Mouse (Mus musculus) thymus, adult 2 months (tissue): ENCODE data around the gene Rspry1. TPM values are rescaled to one million over a fixed set of nuclear protein-coding genes. Genes with fewer than 3 reads are reported as not detected.

Experiments used
- DNase-seq: peaks from one replicate; pipeline ENCODE4 v3.0.0; 2021
- H3K27ac ChIP-seq: fragments of 200-500 bp; 2 replicates; pipeline ENCODE4 v1.5.1; 2012; ENCODE audit warnings: low read length, control low read depth; ENCODE audit not compliant: control insufficient read depth, insufficient read depth
- H3K27me3 ChIP-seq: fragments of 200-500 bp; 2 replicates; pipeline ENCODE4 v1.6.1; 2012; ENCODE audit warnings: mild to moderate bottlenecking, low read length, moderate library complexity, mixed read lengths; ENCODE audit not compliant: control insufficient read depth, insufficient read depth
- H3K36me3 ChIP-seq: fragments of 200-500 bp; 2 replicates; pipeline ENCODE4 v1.6.1; 2012; ENCODE audit warnings: mild to moderate bottlenecking, low read length, moderate library complexity; ENCODE audit not compliant: control insufficient read depth, insufficient read depth
- H3K4me1 ChIP-seq: fragments of 200-500 bp; replicated peaks from 2 replicates; pipeline ENCODE4 v1.6.1; 2012; ENCODE audit warnings: low read length; ENCODE audit not compliant: control insufficient read depth, insufficient read depth
- H3K4me3 ChIP-seq: fragments of 200-500 bp; 2 replicates; pipeline ENCODE4 v1.5.1; 2012; ENCODE audit warnings: mild to moderate bottlenecking, low read length, control low read depth, moderate library complexity; ENCODE audit not compliant: control insufficient read depth, insufficient read depth
- CTCF ChIP-seq: fragments of 200-500 bp; IDR thresholded peaks from 2 replicates; pipeline ENCODE4 v1.5.1; 2012; ENCODE audit warnings: mild to moderate bottlenecking, control low read depth, low read length, moderate library complexity, borderline replicate concordance; ENCODE audit not compliant: control insufficient read depth, poor library complexity, insufficient read depth; ENCODE audit errors: extremely low read depth
- POLR2A ChIP-seq: fragments of 200-500 bp; IDR thresholded peaks from 2 replicates; pipeline ENCODE4 v1.6.1; 2012; ENCODE audit warnings: mild to moderate bottlenecking, low read length, control low read depth, moderate library complexity; ENCODE audit not compliant: control insufficient read depth, poor library complexity, insufficient read depth; ENCODE audit errors: extremely low read depth
- WGBS: fragments of 180-500 bp; shearing (Covaris S2); methylation state at CpG from one replicate; pipeline ENCODE4 v1.1.7; 2018; 5-methylcytosine and 5-hydroxymethylcytosine counted together
- polyA plus RNA-seq: library from polyadenylated mRNA; depleted of rRNA; stranded (reverse); fragments of >200 nt; gene quantifications from 2 replicates; pipeline ENCODE4 v1.2.3, GENCODE M21; 2012

The Rspry1 gene
- polyA plus RNA-seq, 1 experiment: 14.9 TPM

DNA sequence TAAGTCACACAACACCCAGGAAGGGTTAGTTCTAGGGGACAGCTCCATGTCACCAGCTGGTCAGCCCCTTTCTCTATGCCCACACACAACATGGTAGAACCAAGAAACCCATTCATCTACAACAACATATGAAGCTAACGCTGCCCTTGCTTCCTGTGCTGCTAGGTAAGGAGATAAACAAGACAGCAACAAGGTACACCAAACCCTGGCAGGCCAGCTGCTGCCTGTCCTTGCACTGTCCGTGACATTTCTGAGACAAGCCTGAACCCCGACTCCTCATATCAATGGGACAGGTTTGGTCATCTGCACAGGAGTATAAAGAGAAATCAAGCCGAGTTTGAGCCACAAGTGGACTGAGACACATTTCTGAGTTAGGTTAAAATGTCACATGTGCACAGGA lies 26.6 kb upstream of the Rspry1 start:
- H3K36me3 ChIP-seq: peaks cover 57% of the 10 kb centered on the region
- no peak for DNase-seq
- H3K4me1 ChIP-seq: no peaks in the 10 kb centered on the region
- TF ChIP-seq CTCF (no peak), POLR2A (no peak)
- 88% methylated on average over 4 of the region's 4 CpGs for WGBS
- no peak overlapping the region for H3K27ac ChIP-seq
- no peaks in the 10 kb centered on the region for H3K27me3 ChIP-seq
- H3K4me3 ChIP-seq: no peak overlapping the region

DNA sequence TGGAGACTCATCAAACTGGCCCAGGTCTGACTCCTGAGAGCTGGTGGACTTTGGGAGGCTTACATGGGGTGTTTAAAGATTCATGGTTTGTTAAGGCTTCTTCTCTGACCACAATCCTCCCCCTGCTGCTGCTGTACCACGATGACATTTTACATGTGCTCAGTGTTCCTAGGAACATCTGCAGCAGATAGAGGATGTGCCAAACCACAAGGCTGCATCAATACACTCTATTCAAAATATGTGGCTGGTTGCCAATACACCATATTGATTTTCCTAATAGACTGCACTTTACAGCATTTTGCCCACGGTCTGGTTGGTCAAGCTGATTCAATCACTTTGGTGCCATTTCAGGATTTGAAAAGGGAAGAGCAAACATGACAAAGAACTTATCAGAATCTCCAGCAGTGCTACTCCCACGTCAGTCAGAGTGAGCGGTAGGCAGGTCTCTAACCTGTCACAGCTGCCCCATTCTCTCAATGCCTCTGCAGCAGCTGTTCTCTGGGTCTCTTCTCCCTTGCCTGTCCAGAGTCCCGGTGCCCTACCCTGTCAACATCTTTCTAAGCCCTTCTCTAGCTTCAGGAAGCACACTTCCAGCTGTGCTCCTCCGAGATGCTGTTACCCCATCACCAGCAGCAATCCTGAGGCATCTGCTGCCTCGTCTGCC lies 19.8 kb upstream of the Rspry1 start:
- 48% methylated on average over 7 of the region's 7 CpGs for WGBS
- Histone ChIP-seq H3K4me1 (no peaks in the 10 kb centered on the region), H3K27ac (no peak overlapping the region), H3K27me3 (no peaks in the 10 kb centered on the region), H3K4me3 (no peak overlapping the region), H3K36me3 (peaks cover 58% of the 10 kb centered on the region)
- no peak for DNase-seq
- TF ChIP-seq CTCF: no peak
- no peak for TF ChIP-seq POLR2A

DNA sequence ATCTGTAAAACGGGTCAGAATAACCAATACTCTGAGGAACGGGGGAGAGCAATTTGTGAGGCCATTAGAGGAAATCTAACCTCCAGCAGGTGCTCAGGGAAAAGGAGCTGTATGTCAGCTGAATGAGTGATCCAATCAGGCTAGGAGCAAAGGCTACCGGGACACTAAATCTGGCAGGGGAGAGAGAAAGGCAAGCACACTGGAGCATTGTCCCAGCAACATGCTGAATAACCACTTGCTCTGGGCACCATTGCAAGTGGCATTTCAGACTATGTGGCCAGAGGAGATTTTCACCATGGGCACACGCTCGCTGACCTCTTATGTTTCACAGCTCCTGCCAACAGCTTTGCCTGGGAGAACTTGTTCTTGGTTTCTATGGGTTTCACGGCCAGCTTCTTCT lies 19.2 kb upstream of the Rspry1 start:
- 92% methylated on average over 6 of the region's 6 CpGs for WGBS

DNA sequence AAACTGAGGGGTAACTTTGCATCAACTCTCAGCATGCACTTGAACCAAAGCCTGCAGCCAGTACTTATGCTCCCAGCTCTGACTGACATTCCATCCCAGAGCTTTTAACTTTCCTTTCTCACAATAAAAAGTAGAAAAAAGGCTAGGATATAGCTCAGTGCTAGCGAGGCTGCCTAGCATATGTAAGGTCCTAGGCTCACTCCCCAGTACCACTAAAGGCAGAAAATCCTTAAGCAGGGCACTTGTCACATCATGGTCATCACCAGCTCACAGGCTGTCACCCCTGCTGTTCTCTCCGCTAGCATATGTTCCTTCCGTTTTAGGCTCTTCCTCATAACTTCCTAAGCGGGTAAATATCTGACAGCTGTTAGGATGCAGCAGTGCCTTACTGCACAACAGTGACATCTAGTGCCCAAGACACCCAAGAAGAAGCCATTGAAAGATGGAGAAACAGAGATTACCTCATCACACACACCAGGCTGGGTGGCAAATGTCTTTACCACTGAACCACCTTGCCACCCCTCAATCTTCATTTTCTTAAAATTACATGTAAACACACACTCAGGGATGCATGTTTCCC lies 17.4 kb upstream of the Rspry1 start:
- H3K27ac ChIP-seq: no peak overlapping the region
- no peaks in the 10 kb centered on the region for H3K4me1 ChIP-seq
- peak; percentile 38 for DNase-seq
- TF ChIP-seq CTCF: no peak
- TF ChIP-seq POLR2A: no peak
- no peaks in the 10 kb centered on the region for H3K27me3 ChIP-seq
- no peak overlapping the region for H3K4me3 ChIP-seq
- peaks cover 52% of the 10 kb centered on the region for H3K36me3 ChIP-seq
- WGBS: 29% methylated on average over 4 of the region's 4 CpGs

More for the DNA sequence above, 19.2 kb upstream of the Rspry1 start:
- Histone ChIP-seq H3K4me3 (no peak overlapping the region), H3K4me1 (no peaks in the 10 kb centered on the region), H3K36me3 (peaks cover 58% of the 10 kb centered on the region), H3K27ac (no peak overlapping the region), H3K27me3 (no peaks in the 10 kb centered on the region)
- DNase-seq: no peak
- TF ChIP-seq CTCF: no peak
- no peak for TF ChIP-seq POLR2A

DNA sequence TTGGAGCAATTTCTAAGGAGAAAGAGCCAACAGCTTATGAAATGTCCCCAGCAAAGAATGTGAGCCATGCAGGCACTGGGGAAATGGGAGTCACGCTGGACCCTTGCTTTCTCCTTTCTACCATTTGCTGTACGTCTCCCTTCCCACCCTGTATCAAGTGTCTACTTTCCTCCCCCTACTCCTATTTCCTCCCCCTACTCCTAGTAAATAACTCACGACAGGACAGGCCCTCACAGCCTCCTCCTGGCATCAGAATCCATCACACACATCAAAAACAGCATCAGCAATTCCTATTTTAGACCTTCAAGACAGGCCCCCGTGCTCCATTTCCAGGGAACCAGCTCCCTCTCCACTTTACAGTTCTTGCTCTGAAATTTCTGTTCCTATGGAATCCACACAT lies 10.0 kb upstream of the Rspry1 start:
- DNase-seq: no peak
- Histone ChIP-seq H3K27ac (no peak overlapping the region), H3K4me3 (no peak overlapping the region), H3K36me3 (peaks cover 21% of the 10 kb centered on the region), H3K4me1 (no peaks in the 10 kb centered on the region), H3K27me3 (no peaks in the 10 kb centered on the region)
- WGBS: 98% methylated on average over 4 of the region's 4 CpGs
- no peak for TF ChIP-seq CTCF
- TF ChIP-seq POLR2A: no peak

DNA sequence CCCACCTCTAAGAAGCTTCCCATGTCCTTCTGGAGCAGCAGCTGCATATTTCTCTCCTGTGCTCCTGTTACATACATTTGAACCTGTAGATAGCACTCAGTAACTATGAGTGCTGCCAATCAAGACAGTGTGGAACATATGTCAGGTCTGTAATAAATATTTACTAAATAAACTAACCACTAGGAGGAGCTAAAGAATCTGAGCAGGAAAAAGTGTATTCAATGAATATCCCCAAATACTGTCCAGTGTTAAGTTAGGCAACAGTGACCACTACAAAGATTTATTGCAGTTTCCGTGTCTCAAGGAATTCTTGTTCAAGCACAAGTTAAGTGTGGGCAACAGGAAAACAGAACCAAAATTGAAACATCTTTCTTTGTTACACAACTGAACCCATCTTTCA lies 7.5 kb upstream of the Rspry1 start:
- no peaks in the 10 kb centered on the region for H3K4me1 ChIP-seq
- no peak for DNase-seq
- H3K27ac ChIP-seq: no peak overlapping the region

DNA sequence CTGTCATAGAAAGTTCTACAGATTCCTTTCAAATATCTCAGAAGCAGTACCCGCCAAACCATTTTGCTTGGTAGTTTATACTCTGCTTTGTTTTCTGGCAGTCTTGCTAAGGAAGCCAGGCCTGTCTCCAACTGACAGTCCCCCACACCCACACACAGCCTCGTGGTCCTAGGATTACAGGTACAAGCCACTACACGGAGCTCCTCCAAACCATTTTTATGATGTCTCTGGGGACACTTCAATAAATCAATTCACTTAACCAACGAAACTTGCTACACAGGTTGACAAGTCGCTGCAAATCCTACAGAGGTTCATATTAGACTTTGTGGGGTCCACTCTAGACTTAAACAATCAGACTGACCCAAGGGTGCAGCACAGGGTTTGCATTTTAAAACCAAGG lies 1.3 kb upstream of the Rspry1 start:
- no peak for DNase-seq
- Histone ChIP-seq H3K4me1 (peaks cover 9% of the 10 kb centered on the region; the same call in 1 of the 2 replicates), H3K36me3 (no peaks in the 10 kb centered on the region), H3K27ac (no peak overlapping the region), H3K4me3 (peak overlapping the region; percentile 70), H3K27me3 (no peaks in the 10 kb centered on the region)
- 16% methylated on average over 5 of the region's 5 CpGs for WGBS
- TF ChIP-seq POLR2A (no peak), CTCF (no peak)

More for the DNA sequence above, 7.5 kb upstream of the Rspry1 start:
- WGBS: 82% methylated on average over 1 of the region's 1 CpGs
- no peak for TF ChIP-seq POLR2A
- TF ChIP-seq CTCF: no peak
- no peak overlapping the region for H3K4me3 ChIP-seq
- H3K27me3 ChIP-seq: no peaks in the 10 kb centered on the region
- H3K36me3 ChIP-seq: no peaks in the 10 kb centered on the region
